Mouse (Mus musculus): ENCODE measurements around the gene Acp1.
A peak's percentile ranks its signal among the peaks of the same experiment; 100 is the strongest.

Gene Acp1

GRCm38 (mm10) chr12:30911261-30912047 is at the start of gene Acp1, which contains the start of gene Sh3yl1:
Gene Acp1, minus strand, starts transcription at chr12:30911589.
Gene Sh3yl1, plus strand, starts transcription at chr12:30911668.
- peak; percentile 97 for DNase-seq

- no peak for DNase-seq
Measured at GRCm38 (mm10) chr12:30944197-30944596, 32.8 kb upstream of the Acp1 start.

GRCm38 (mm10) chr12:30943057-30943986 is 31.9 kb upstream of the Acp1 start:
- no peak for DNase-seq

GRCm38 (mm10) chr12:30936899-30937298 is 25.5 kb upstream of the Acp1 start:
- DNase-seq, result no peak

- no peak for DNase-seq
Measured at GRCm38 (mm10) chr12:30933299-30933698, 21.9 kb upstream of the Acp1 start.

- DNase-seq, result no peak
Measured at GRCm38 (mm10) chr12:30928182-30928581, 16.8 kb upstream of the Acp1 start.

GRCm38 (mm10) chr12:30922401-30922800 is 11.0 kb upstream of the Acp1 start:
- DNase-seq, result no peak

GRCm38 (mm10) chr12:30912840-30913239 is 1.5 kb upstream of the Acp1 start:
- no peak for DNase-seq

- DNase-seq, result peak; percentile 60
Measured at GRCm38 (mm10) chr12:30912048-30912381, 626 bp upstream of the Acp1 start.

- DNase-seq, result no peak
Measured at GRCm38 (mm10) chr12:30910860-30911259, 529 bp downstream of the Acp1 start.

- DNase-seq, result no peak
Measured at GRCm38 (mm10) chr12:30909881-30910280, 1.5 kb downstream of the Acp1 start.

GRCm38 (mm10) chr12:30908658-30909057 is 2.7 kb downstream of the Acp1 start:
- no peak for DNase-seq

GRCm38 (mm10) chr12:30897039-30897438 is 14.3 kb downstream of the Acp1 start:
- no peak for DNase-seq

GRCm38 (mm10) chr12:30891438-30891837 is 20.0 kb downstream of the Acp1 start:
- DNase-seq, result no peak

- peak; percentile 79 for DNase-seq
Measured at GRCm38 (mm10) chr12:30890067-30890466, 21.3 kb downstream of the Acp1 start.

GRCm38 (mm10) chr12:30888003-30888402 is 23.4 kb downstream of the Acp1 start:
- no peak for DNase-seq

- no peak for DNase-seq
Measured at GRCm38 (mm10) chr12:30885891-30886290, 25.5 kb downstream of the Acp1 start.

GRCm38 (mm10) chr12:30884622-30885230 is 26.7 kb downstream of the Acp1 start:
- DNase-seq, result no peak

- DNase-seq, result no peak
Measured at GRCm38 (mm10) chr12:30883986-30884621, 27.3 kb downstream of the Acp1 start, which contains the start of gene Alkal2. Gene Alkal2, plus strand, starts transcription at chr12:30884322.

GRCm38 (mm10) chr12:30883592-30883985 is 27.8 kb downstream of the Acp1 start:
- no peak for DNase-seq

- no peak for DNase-seq
Measured at GRCm38 (mm10) chr12:30879447-30879846, 31.9 kb downstream of the Acp1 start.

GRCm38 (mm10) chr12:30865781-30866180 is 45.6 kb downstream of the Acp1 start:
- no peak for DNase-seq

GRCm38 (mm10) chr12:30864347-30864746 is 47.0 kb downstream of the Acp1 start:
- peak; percentile 29 for DNase-seq
